Mouse (Mus musculus) CH12.LX (cell line): ENCODE data around the gene Dntt. TPM values are rescaled to one million over a fixed set of nuclear protein-coding genes. Genes with fewer than 3 reads are reported as not detected.

ENCODE experiments used
- DNase-seq: peaks from one replicate; pipeline ENCODE4 v3.0.0-alpha.2; 2013; ENCODE audit errors: extremely low read depth
- H3K27ac ChIP-seq: 2 replicates; pipeline ENCODE4 v1.5.1; 2012; ENCODE audit warnings: low read depth, mild to moderate bottlenecking, control low read depth, moderate library complexity; ENCODE audit not compliant: insufficient read depth
- H3K27me3 ChIP-seq: replicated peaks from 2 replicates; pipeline ENCODE3; 2012; ENCODE audit warnings: inconsistent platforms
- H3K36me3 ChIP-seq, 2 experiments: replicated peaks in 1 of 2; 2 replicates each; pipeline versions ENCODE3 to v1.6.1; 2012; ENCODE audit warnings: inconsistent platforms in 1 of 2, low read length in 1 of 2, mild to moderate bottlenecking in 1 of 2, mixed read lengths in 1 of 2, moderate library complexity in 1 of 2; ENCODE audit not compliant: control insufficient read depth in 1 of 2, insufficient read depth in 1 of 2
- H3K4me1 ChIP-seq, 2 experiments: 2 replicates each; pipeline ENCODE4 v1.6.1; 2012; ENCODE audit warnings: inconsistent platforms in 1 of 2, moderate library complexity in 1 of 2; ENCODE audit not compliant: insufficient read depth in 2 of 2, control insufficient read depth in 1 of 2
- H3K4me2 ChIP-seq: 2 replicates; pipeline ENCODE4 v1.6.1; 2012; ENCODE audit warnings: low read depth, mild to moderate bottlenecking, control low read depth; ENCODE audit not compliant: poor library complexity, insufficient read depth, severe bottlenecking
- H3K4me3 ChIP-seq, 3 experiments: fragments of 150-350 bp in 1 of 3; sonication (generic) in 1 of 3; replicated peaks in 1 of 3; 2 replicates each; pipeline versions ENCODE3 to v1.5.1; 2011 to 2012; ENCODE audit warnings: low read depth in 2 of 3, low read length in 2 of 3, mild to moderate bottlenecking in 2 of 3, moderate library complexity in 2 of 3, control low read depth in 1 of 3, improper control_type of control experiment in 1 of 3, inconsistent platforms in 1 of 3, mixed read lengths in 1 of 3; ENCODE audit not compliant: poor library complexity in 1 of 3
- H3K79me2 ChIP-seq: replicated peaks from 2 replicates; pipeline ENCODE4 v1.6.1; 2012; ENCODE audit warnings: mild to moderate bottlenecking, moderate library complexity; ENCODE audit not compliant: control insufficient read depth, poor library complexity, insufficient read depth, severe bottlenecking; ENCODE audit errors: extremely low read depth
- H3K9ac ChIP-seq: 2 replicates; pipeline ENCODE4 v1.6.1; 2012; ENCODE audit warnings: low read depth, mild to moderate bottlenecking, control low read depth, moderate library complexity; ENCODE audit not compliant: insufficient read depth
- H3K9me3 ChIP-seq: replicated peaks from 2 replicates; pipeline ENCODE3; 2012; ENCODE audit warnings: low read length, inconsistent platforms, mixed read lengths
- BHLHE40 ChIP-seq: IDR thresholded peaks from 2 replicates; pipeline ENCODE4 v1.6.1; 2011; ENCODE audit warnings: mild to moderate bottlenecking, low read depth, low read length, improper control_type of control experiment
- CHD1 ChIP-seq: IDR thresholded peaks from 2 replicates; pipeline ENCODE4 v1.6.1; 2012; ENCODE audit warnings: low read depth, low read length, improper control_type of control experiment, inconsistent platforms
- EP300 ChIP-seq: IDR thresholded peaks from 2 replicates; pipeline ENCODE4 v1.6.1; 2011; ENCODE audit warnings: low read length, improper control_type of control experiment
- MAX ChIP-seq: IDR thresholded peaks from 2 replicates; pipeline ENCODE4 v1.6.1; 2011; ENCODE audit warnings: low read length, improper control_type of control experiment
- MXI1 ChIP-seq: IDR thresholded peaks from 2 replicates; pipeline ENCODE4 v1.6.1; 2011; ENCODE audit warnings: mild to moderate bottlenecking, low read depth, low read length, improper control_type of control experiment
- NRF1 ChIP-seq: IDR thresholded peaks from 2 replicates; pipeline ENCODE4 v1.6.1; 2014; ENCODE audit warnings: low read depth, mild to moderate bottlenecking, inconsistent platforms, low read length, improper control_type of control experiment, moderate library complexity
- RAD21 ChIP-seq: IDR thresholded peaks from 2 replicates; pipeline ENCODE4 v1.6.1; 2011; ENCODE audit warnings: low read depth, mild to moderate bottlenecking, low read length, improper control_type of control experiment, moderate library complexity
- ZKSCAN1 ChIP-seq: IDR thresholded peaks from 2 replicates; pipeline ENCODE4 v1.6.1; 2012; ENCODE audit warnings: low read depth, inconsistent platforms, low read length, improper control_type of control experiment, borderline replicate concordance
- dilution Hi-C: fragments of 300-500 bp; cut with MboI; formaldehyde crosslinking; loops from 2 replicates; pipeline ENCODE4 v1.14.3; 2020; ENCODE audit warnings: low sequenced_read_pairs; ENCODE audit not compliant: extremely low pct_unique_long_range_greater_than_20kb, extremely low pct_ligation_motif_present
- in situ Hi-C: fragments of 300-500 bp; cut with MboI; formaldehyde crosslinking; loops from 3 replicates; pipeline ENCODE4 v1.14.3; 2019; ENCODE audit warnings: low sequenced_read_pairs, low pct_ligation_motif_present, low pct_unique_long_range_greater_than_20kb, mixed read lengths
- polyA plus RNA-seq: library from polyadenylated mRNA; unstranded; fragments of >175 nt; gene quantifications from 2 replicates; pipeline ENCODE4 v1.2.1, GENCODE M21; 2012; ENCODE audit warnings: low read depth; ENCODE audit not compliant: insufficient read length
- total RNA-seq, 2 experiments: library from RNA; depleted of rRNA; stranded (reverse); fragments of 300-350 nt in 1 of 2; fragments of >200 nt in 1 of 2; gene quantifications; 2 replicates each; pipeline ENCODE4 v1.2.3; 2012 to 2014

The Dntt gene
- total and polyA plus RNA-seq, 3 experiments: 0.13 TPM; not detected in 2

GRCm38 (mm10) chr19:40995449-40996401, 33.4 kb upstream of the Dntt start (continued):
- no peak; the same call in 1 of the 2 replicates for TF ChIP-seq ZKSCAN1

- H3K9me3 ChIP-seq: no peaks in the 10 kb centered on the region
- dilution Hi-C loops: no loop called here
- H3K9ac ChIP-seq: no peak overlapping the region
- DNase-seq: no peak
- peak overlapping the region; percentile 98 for H3K4me2 ChIP-seq
- H3K36me3 ChIP-seq: no peaks in the 10 kb centered on the region
- H3K4me1 ChIP-seq: peaks cover 26 to 61% of the 10 kb centered on the region in 2 experiments
- no peak overlapping the region for H3K4me3 ChIP-seq
- H3K27ac ChIP-seq: peak overlapping the region; percentile 99
- no peaks in the 10 kb centered on the region for H3K27me3 ChIP-seq
- TF ChIP-seq BHLHE40 (peak; percentile 67; the same call in 1 of the 2 replicates), CHD1 (no peak)
- TF ChIP-seq, all 38 proteins: peak for 1
- peaks cover 22% of the 10 kb centered on the region for H3K79me2 ChIP-seq
- in situ Hi-C loops: no loop called here
Observed at GRCm38 (mm10) chr19:40996722-40997121, 32.4 kb upstream of the Dntt start.

GRCm38 (mm10) chr19:40998469-40999170, 30.5 kb upstream of the Dntt start:
- H3K9ac ChIP-seq: no peak overlapping the region
- H3K9me3 ChIP-seq: peaks cover 3% of the 10 kb centered on the region
- in situ Hi-C loops (no loop called here), dilution Hi-C loops (no loop called here)
- no peaks in the 10 kb centered on the region for H3K36me3 ChIP-seq
- H3K4me1 ChIP-seq: peaks cover 26 to 61% of the 10 kb centered on the region in 2 experiments
- DNase-seq: no peak
- no peaks in the 10 kb centered on the region for H3K27me3 ChIP-seq
- H3K79me2 ChIP-seq: peaks cover 3% of the 10 kb centered on the region
- no peak overlapping the region for H3K4me2 ChIP-seq
- TF ChIP-seq NRF1 (peak; percentile 57), EP300 (peak; percentile 19; the same call in 1 of the 2 replicates), MXI1 (0 out of 2 replicates have a peak, but pooled peaks have one; percentile 37), RAD21 (no peak), MAX (peak; percentile 53; the same call in 1 of the 2 replicates)
- H3K27ac ChIP-seq: peak overlapping the region; percentile 54
- H3K4me3 ChIP-seq: no peak overlapping the region
